Mouse (Mus musculus): ENCODE data around the gene Tnks1bp1.

Tnks1bp1 gene

GRCm38 (mm10) chr2:85047596-85048167 is at the start of gene Tnks1bp1:
Gene Tnks1bp1 (plus strand): TSS chr2:85048022.
- peak; percentile 96 to 97 for DNase-seq (ENCODE audit: low spot score in 2 of 2)

GRCm38 (mm10) chr2:84999486-85000181 is 48.2 kb upstream of the Tnks1bp1 start:
- DNase-seq (ENCODE audit: low spot score in 2 of 2), result no peak

- DNase-seq (ENCODE audit: low spot score in 2 of 2), result no peak
Observed at GRCm38 (mm10) chr2:85001497-85001896, 46.3 kb upstream of the Tnks1bp1 start.

- no peak for DNase-seq (ENCODE audit: low spot score in 2 of 2)
Observed at GRCm38 (mm10) chr2:85002575-85002974, 45.2 kb upstream of the Tnks1bp1 start.

GRCm38 (mm10) chr2:85004341-85004740 is 43.5 kb upstream of the Tnks1bp1 start:
- DNase-seq (ENCODE audit: low spot score in 2 of 2), result no peak

- DNase-seq (ENCODE audit: low spot score in 2 of 2), result no peak
Observed at GRCm38 (mm10) chr2:85006600-85006999, 41.2 kb upstream of the Tnks1bp1 start.

GRCm38 (mm10) chr2:85007729-85008128 is 40.1 kb upstream of the Tnks1bp1 start:
- DNase-seq (ENCODE audit: low spot score in 2 of 2), result peak; percentile 40 to 56

GRCm38 (mm10) chr2:85009212-85009611 is 38.6 kb upstream of the Tnks1bp1 start:
- DNase-seq (ENCODE audit: low spot score in 2 of 2), result no peak

GRCm38 (mm10) chr2:85011906-85012604 is 35.8 kb upstream of the Tnks1bp1 start:
- DNase-seq (ENCODE audit: low spot score in 2 of 2), result peak; percentile 39 to 74

- DNase-seq (ENCODE audit: low spot score in 2 of 2), result peak in 1 of 2 experiments; percentile 22
Observed at GRCm38 (mm10) chr2:85012679-85013078, 35.1 kb upstream of the Tnks1bp1 start.

- no peak for DNase-seq (ENCODE audit: low spot score in 2 of 2)
Observed at GRCm38 (mm10) chr2:85013826-85014587, 33.8 kb upstream of the Tnks1bp1 start.

- DNase-seq (ENCODE audit: low spot score in 2 of 2), result no peak
Observed at GRCm38 (mm10) chr2:85014588-85014982, 33.2 kb upstream of the Tnks1bp1 start.

- no peak for DNase-seq (ENCODE audit: low spot score in 2 of 2)
Observed at GRCm38 (mm10) chr2:85022043-85022442, 25.8 kb upstream of the Tnks1bp1 start.

GRCm38 (mm10) chr2:85026178-85026577 is 21.6 kb upstream of the Tnks1bp1 start:
- DNase-seq (ENCODE audit: low spot score in 2 of 2), result no peak

- peak; percentile 44 to 55 for DNase-seq (ENCODE audit: low spot score in 2 of 2)
Observed at GRCm38 (mm10) chr2:85027281-85027680, 20.5 kb upstream of the Tnks1bp1 start.

GRCm38 (mm10) chr2:85029897-85030296 is 17.9 kb upstream of the Tnks1bp1 start:
- no peak for DNase-seq (ENCODE audit: low spot score in 2 of 2)

- DNase-seq (ENCODE audit: low spot score in 2 of 2), result no peak
Observed at GRCm38 (mm10) chr2:85030989-85031388, 16.8 kb upstream of the Tnks1bp1 start.

GRCm38 (mm10) chr2:85033121-85033520 is 14.7 kb upstream of the Tnks1bp1 start:
- DNase-seq (ENCODE audit: low spot score in 2 of 2), result no peak

- no peak for DNase-seq (ENCODE audit: low spot score in 2 of 2)
Observed at GRCm38 (mm10) chr2:85034169-85034568, 13.7 kb upstream of the Tnks1bp1 start.

- no peak for DNase-seq (ENCODE audit: low spot score in 2 of 2)
Observed at GRCm38 (mm10) chr2:85036507-85037046, 11.2 kb upstream of the Tnks1bp1 start.

Measured in spleen, postnatal 36 days (tissue).